Mouse (Mus musculus): Measurements from ENCODE around the gene Nrbf2.
A peak's percentile ranks its signal among the peaks of the same experiment; 100 is the strongest.

Nrbf2 gene

GRCm38 (mm10) chr10:67295331-67295730 is 10.2 kb upstream of the Nrbf2 start:
- DNase-seq (ENCODE audit: low spot score in 2 of 2), result no peak

DNA sequence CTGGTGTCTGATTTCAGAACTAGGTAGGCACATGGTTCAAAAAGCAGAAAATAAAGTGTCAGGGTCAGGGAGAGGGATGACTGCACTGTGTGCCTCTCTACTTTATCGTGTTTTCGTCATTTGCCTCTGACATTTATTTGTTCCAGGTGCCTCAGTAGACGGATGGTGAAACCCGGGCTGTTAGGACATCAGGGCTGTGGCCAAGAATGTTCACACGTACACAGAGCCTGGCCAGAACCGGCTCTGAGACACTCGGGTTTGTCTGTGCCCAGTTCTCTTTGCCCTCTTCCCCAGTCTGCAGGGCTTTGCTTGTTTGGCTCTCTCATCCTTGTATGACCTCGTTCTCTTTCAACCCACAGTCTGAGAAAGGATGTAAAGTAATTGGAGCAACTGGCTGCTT is 6.0 kb upstream of the Nrbf2 start:
- DNase-seq (ENCODE audit: low spot score in 2 of 2), result peak in 1 of 2 experiments; percentile 27

GRCm38 (mm10) chr10:67290622-67291021 is 5.5 kb upstream of the Nrbf2 start:
- no peak for DNase-seq (ENCODE audit: low spot score in 2 of 2)

DNA sequence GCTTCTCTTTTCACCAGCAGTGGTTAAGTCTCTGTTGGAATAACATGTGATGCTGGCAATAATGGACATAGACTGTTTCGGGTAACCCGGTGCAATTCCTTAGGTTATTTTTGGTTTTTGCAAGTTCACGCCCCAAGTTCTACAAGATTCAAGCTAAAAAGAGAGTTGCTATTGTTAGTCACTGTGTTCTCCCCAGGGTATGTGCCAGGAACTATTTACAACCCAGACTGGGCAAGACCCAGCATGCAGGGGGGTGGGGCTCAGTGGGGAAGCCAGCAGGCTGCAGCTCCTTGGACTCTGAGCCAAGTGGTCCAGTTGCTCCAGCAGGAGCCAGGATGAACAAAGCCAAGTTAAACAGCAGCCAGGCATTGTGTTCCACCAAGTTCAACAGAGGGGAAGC is 2.8 kb upstream of the Nrbf2 start:
- peak; percentile 77 to 84 for DNase-seq (ENCODE audit: low spot score in 2 of 2)

DNA sequence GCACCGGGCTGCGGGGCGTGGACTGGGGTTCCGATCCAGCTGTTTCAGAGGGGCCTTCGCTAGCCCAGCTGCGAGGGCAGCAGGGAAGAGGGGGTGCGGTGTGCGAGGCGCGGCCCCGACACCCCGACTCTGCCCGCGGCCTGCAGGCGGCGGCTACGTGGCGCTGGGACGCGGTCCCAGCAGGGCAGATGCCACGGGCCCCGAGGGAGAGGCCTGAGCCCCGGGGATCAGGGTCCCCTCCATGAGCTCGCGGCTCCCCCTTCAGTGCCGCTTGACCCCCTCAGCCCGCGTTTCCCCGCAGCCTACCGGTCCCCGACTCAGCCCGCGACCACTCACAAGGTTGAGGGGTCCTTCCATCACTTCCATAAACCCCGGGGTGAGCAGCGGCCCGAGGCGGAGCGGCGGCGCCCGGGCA is 337 bp downstream of the Nrbf2 start:
- DNase-seq (ENCODE audit: low spot score in 2 of 2), result peak in 1 of 2 experiments; percentile 49

DNA sequence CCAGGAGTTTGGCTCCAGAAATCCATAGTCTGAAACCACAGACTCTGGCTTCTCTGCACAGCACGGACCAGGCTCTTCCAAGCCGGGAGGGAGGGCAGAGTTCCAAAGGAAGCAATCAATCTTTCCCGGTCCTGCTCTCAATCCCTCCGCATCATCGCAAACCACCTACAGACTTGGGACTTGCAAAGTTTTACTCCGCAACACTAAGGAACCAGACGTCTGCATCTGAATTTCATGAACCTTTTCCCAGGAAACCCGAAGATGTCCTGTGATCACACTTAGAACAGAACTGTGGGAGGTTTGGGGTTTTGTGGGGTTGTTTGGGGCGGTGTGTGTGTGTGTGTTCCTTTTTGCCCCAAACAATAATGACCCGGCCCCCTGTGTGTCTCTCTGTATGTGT is 794 bp downstream of the Nrbf2 start:
- DNase-seq (ENCODE audit: low spot score in 2 of 2), result no peak

GRCm38 (mm10) chr10:67283516-67283915 is 1.6 kb downstream of the Nrbf2 start:
- DNase-seq (ENCODE audit: low spot score in 2 of 2), result no peak

DNA sequence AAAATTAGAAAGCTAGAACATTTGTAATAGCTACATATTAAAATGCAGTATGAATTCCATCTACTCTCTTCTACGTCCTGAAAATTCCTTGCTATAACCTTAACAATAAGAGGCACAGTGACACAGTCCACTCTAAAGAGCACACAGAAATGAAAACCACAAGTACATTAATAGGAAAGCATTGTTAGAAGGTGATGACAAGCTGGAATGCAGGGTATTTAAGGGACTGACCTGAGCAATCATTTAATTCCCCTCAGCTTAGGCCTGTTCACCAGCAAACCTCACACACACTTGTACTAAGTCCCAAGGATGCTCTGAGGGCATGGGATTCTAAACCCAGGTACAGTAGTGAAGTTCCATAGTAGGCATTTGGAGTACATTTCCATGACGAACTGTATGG is 2.6 kb downstream of the Nrbf2 start:
- DNase-seq (ENCODE audit: low spot score in 2 of 2), result no peak

DNA sequence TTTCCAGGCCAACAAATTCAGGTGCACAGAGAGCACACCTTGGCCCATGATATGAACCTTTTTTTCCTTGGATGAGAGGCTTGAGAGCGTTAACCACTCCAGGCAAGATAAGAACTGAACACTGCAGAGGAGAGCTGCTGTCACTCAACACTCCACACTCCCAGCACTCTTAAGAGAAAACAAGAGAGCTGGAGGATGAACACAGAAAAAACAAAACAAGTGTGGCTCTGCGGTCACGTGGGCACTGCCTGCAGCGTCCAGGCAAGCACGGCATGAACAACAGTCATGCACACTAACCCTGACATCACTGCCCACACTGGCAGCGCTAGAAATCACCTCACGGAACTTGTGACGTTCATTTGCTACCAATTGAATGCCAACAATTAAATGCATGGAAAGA is 3.3 kb downstream of the Nrbf2 start:
- DNase-seq (ENCODE audit: low spot score in 2 of 2), result no peak

DNA sequence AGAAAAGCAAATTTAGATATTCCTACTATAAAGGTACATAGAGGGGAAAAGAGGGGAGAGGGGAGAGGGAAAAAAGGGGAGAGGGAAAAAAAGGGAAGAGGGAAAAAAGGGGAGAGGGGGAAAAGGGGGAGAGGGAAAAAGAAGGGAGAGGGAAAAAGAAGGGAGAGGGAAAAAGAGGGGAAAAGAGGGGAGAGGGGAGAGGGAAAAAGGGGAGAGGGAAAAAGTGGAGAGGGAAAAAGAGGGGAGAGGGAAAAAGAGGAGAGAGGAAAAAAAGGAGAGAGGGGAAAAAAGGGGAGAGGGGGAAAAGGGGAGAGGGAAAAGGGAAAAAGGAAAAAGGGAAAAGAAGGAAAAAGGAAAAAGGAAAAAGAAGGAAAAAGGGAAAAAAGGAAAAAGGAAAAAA is 9.2 kb downstream of the Nrbf2 start:
- DNase-seq (ENCODE audit: low spot score in 2 of 2), result no peak

DNA sequence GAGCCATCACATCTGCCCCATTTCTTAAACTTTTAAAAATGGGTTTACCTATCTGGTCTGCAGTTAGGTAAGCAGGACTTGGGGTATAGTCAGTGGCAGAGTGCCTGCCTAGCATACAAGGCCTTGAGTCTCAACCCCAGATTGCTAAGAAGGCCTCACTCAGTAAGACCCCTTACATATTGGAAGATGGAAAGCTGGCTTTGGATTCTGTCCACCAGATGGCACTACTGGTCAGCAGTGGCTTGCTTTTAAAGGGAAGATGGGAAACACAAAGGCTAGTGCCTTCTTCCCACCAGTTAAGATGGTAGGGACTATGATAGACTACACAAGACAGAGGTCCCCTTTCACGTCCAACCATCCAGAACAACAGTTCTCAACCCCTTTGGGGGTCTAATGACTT is 20.3 kb downstream of the Nrbf2 start:
- DNase-seq (ENCODE audit: low spot score in 2 of 2), result no peak

GRCm38 (mm10) chr10:67253115-67253514 is 32.0 kb downstream of the Nrbf2 start:
- no peak for DNase-seq (ENCODE audit: low spot score in 2 of 2)

GRCm38 (mm10) chr10:67252353-67252752 is 32.8 kb downstream of the Nrbf2 start:
- DNase-seq (ENCODE audit: low spot score in 2 of 2), result peak in 1 of 2 experiments; percentile 9

- no peak for DNase-seq (ENCODE audit: low spot score in 2 of 2)
Measured at GRCm38 (mm10) chr10:67250846-67251245, 34.3 kb downstream of the Nrbf2 start.

GRCm38 (mm10) chr10:67249486-67249885 is 35.6 kb downstream of the Nrbf2 start:
- no peak for DNase-seq (ENCODE audit: low spot score in 2 of 2)

DNA sequence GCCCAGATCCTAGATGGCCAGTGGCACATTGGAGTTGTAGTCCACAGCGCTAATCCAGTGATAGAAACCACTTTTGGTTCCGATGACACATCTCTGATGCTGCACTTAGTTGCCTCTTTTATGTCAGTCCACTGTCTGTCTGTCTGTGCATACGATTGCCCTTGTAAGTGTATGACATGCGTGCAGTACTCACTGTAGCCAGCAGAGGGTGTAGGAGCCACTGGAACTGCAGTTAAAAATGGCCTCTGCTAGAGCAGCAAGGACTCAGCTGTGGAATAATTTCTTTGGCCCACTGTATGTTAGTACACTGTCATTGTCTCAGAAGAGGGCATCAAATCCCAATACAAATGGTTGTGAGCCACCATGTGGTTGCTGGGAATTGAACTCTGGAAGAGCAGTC is 38.0 kb downstream of the Nrbf2 start:
- DNase-seq (ENCODE audit: low spot score in 2 of 2), result no peak

DNA sequence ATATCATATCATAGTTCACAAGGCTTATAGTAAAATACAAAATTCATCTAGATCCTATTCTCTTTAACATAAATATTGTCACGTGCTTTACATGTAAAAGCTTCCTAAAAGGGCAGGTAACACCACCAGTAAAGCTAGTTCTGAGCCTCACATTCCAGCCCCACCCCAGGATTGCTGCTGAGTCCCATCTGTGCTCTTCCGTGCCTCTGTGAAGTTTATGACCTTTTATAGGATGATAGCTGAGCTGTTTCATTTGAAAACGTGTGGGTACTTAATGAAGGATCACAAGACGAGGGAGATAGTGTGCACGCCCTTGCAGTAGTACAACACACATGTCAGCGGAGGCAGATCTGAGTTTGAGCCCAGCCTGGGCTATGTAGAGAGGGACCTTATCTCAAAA is 54.7 kb downstream of the Nrbf2 start:
- no peak for DNase-seq (ENCODE audit: low spot score in 2 of 2)

DNA sequence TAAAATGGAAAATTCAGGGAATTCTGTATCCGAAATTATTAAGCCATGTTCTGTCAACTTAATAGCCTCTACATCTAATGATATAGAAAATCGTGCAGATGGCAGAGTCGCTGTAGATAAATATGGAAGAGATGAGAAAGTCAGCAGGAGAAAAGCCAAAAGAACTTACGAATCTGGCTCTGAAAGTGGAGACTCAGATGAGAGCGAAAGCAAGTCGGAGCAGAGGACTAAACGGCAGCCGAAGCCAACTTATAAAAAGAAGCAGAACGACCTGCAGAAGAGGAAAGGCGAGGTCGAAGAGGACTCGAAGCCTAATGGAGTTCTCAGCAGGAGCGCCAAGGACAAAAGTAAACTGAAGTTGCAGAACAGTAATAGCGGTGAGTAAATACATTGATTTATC is 58.6 kb downstream of the Nrbf2 start:
- no peak for DNase-seq (ENCODE audit: low spot score in 2 of 2)

DNA sequence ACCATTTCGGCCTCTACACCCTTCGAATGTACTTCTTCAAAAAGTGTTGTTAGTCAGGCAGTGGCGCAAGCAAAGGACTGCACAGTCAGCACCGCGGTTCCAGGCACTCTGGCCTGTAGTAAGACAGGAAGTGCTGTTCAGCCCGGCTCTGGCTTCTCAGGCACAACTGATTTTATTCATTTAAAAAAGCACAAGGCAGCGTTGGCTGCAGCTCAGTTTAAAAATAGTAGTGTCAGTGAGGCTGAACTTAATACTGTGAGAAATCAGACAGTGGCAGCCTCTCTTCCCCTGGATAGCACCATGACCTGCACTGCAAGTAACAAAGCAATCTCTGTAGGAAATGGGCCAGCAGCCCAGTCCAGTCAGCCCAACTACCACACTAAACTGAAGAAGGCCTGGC is 59.0 kb downstream of the Nrbf2 start:
- DNase-seq (ENCODE audit: low spot score in 2 of 2), result peak in 1 of 2 experiments; percentile 13

DNA sequence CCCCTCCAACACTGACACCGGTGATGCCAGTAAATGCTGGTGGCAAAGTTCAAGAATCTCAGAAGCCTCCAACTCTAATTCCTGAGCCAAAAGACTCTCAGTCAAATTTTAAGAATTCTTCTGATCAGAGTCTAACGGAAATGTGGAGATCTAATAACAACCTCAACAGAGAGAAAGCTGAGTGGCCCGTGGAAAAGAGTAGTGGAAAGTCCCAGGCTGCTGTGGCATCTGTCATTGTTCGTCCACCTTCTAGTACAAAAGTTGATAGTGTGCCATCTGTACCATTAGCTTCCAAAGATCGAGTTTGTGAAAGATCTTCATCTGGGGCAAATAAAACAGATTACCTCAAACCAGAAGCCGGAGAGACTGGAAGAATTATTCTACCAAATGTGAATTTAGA is 59.6 kb downstream of the Nrbf2 start:
- no peak for DNase-seq (ENCODE audit: low spot score in 2 of 2)

GRCm38 (mm10) chr10:67223942-67224341 is 61.2 kb downstream of the Nrbf2 start:
- no peak for DNase-seq (ENCODE audit: low spot score in 2 of 2)

GRCm38 (mm10) chr10:67221284-67221683 is 63.8 kb downstream of the Nrbf2 start:
- DNase-seq (ENCODE audit: low spot score in 2 of 2), result no peak

GRCm38 (mm10) chr10:67220251-67220650 is 64.9 kb downstream of the Nrbf2 start:
- DNase-seq (ENCODE audit: low spot score in 2 of 2), result no peak

DNA sequence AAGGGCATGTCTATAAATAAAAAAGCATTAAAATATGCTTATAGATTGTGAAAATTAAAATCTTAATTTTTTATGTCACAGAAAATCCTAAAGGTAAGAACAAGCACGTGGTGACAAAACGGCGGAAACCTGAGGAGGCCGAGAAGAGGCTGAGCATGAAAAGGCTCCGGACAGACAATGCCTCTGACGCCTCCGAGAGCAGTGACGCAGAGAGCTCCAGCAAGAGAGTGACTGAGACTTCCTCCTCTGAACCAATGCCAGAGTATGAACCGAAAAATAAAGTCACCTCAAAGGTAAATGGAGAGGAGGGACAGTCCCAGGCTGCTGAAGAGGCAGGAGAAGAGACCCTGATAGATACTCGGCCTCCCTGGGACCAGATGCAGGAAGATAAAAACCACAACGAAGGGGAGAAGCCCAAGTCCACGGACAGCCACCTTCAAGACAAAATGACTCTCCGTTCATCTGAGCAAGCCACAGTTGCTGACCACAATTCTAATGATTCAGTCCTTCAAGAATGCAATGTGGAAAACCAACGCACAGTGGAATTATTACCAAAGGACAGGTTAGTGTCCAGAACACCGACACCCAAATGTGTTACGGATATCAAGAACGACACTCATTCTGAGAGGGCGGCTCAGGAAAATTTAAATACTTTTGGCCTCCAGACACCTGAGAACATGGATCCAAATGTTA is 66.1 kb downstream of the Nrbf2 start:
- DNase-seq (ENCODE audit: low spot score in 2 of 2), result no peak
